Mouse (Mus musculus) 3134 (cell line): Measurements from ENCODE around the gene Lamtor2.

Source experiments
- DNase-seq: peaks from one replicate; pipeline ENCODE4 v3.0.0-alpha.2; 2011; ENCODE audit warnings: low spot score; ENCODE audit not compliant: insufficient read length; ENCODE audit errors: extremely low read depth

The Lamtor2 gene

GRCm38 (mm10) chr3:88528646-88529045, 24.2 kb downstream of the Lamtor2 start:
- DNase-seq = no peak

- DNase-seq = no peak
Observed at GRCm38 (mm10) chr3:88527565-88527964, 25.3 kb downstream of the Lamtor2 start.

GRCm38 (mm10) chr3:88526157-88527131, 26.4 kb downstream of the Lamtor2 start:
- peak; percentile 77 for DNase-seq

- no peak for DNase-seq
Observed at GRCm38 (mm10) chr3:88525021-88525420, 27.9 kb downstream of the Lamtor2 start.

GRCm38 (mm10) chr3:88523027-88523426, 29.8 kb downstream of the Lamtor2 start:
- DNase-seq = no peak

- DNase-seq = peak; percentile 67
Observed at GRCm38 (mm10) chr3:88521803-88522331, 31.0 kb downstream of the Lamtor2 start.

GRCm38 (mm10) chr3:88521156-88521555, 31.7 kb downstream of the Lamtor2 start:
- DNase-seq = no peak

GRCm38 (mm10) chr3:88520078-88520477, 32.8 kb downstream of the Lamtor2 start:
- DNase-seq = no peak

- DNase-seq = no peak
Observed at GRCm38 (mm10) chr3:88518411-88518810, 34.5 kb downstream of the Lamtor2 start.

GRCm38 (mm10) chr3:88516407-88516806, 36.5 kb downstream of the Lamtor2 start:
- DNase-seq = no peak

- DNase-seq = no peak
Observed at GRCm38 (mm10) chr3:88515095-88515386, 37.8 kb downstream of the Lamtor2 start.

GRCm38 (mm10) chr3:88514231-88515094, 38.4 kb downstream of the Lamtor2 start:
- peak; percentile 80 for DNase-seq

- DNase-seq = peak; percentile 66
Observed at GRCm38 (mm10) chr3:88513546-88514115, 39.2 kb downstream of the Lamtor2 start.

- DNase-seq = peak; percentile 84
Observed at GRCm38 (mm10) chr3:88512896-88513545, 39.9 kb downstream of the Lamtor2 start.

- DNase-seq = peak; percentile 79
Observed at GRCm38 (mm10) chr3:88512141-88512895, 40.6 kb downstream of the Lamtor2 start.

GRCm38 (mm10) chr3:88511559-88511958, 41.3 kb downstream of the Lamtor2 start:
- DNase-seq = peak; percentile 51

- DNase-seq = peak; percentile 41
Observed at GRCm38 (mm10) chr3:88510421-88511289, 42.2 kb downstream of the Lamtor2 start.

- DNase-seq = peak; percentile 97
Observed at GRCm38 (mm10) chr3:88509692-88510420, 43.0 kb downstream of the Lamtor2 start, which contains the start of gene Lmna. Gene Lmna (minus strand): TSS chr3:88509956.
